Mouse (Mus musculus): ENCODE data around the gene Kbtbd12. TPM values are rescaled to one million over a fixed set of nuclear protein-coding genes. Genes with fewer than 3 reads are reported as not detected.

The Kbtbd12 gene
- 0.11 and 0.28 TPM in 2 replicates for polyA plus RNA-seq (2012; ENCODE audit: low replicate concordance)

DNA sequence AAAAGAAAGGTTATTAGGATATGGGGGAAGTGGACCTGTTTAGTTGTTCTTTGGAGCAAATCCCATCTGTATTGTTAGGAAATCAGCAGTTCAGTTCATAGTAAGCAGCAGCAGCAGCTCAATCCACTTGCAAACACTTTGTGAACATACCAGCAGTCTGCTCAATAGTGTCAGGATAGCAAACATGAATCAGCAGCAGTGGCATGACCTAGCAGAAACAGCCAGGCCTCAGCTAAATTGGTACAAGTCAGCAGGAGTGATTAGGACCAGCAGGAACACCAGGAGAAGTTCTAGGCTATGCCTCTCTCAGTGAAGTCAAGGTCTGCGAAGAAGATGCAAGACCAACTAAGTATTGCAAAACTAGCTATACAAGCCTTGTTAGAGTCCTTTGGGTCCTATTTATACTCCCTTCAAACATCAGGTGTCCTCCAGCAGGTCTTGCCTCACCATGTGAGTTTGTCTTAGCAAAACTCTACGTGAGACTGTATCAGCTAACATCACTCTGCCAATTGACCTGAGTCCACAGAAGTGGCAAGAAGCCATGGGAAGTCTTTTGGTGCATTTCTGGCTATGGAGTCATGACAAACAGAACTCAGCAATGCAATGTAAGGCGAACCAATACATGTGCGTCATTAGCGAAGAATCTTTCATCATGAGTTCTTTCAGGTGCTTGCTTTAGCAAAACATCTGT is at the start of gene Kbtbd12:
Kbtbd12 (minus strand) TSS at position 340 of the 691 bp plus-strand sequence.

GRCm38 (mm10) chr6:88518404-88519263 is 119.1 kb downstream of the Kbtbd12 start, which contains the start of gene Sec61a1:
Sec61a1 (minus strand) TSS chr6:88518905.

Other genes starting within 250 kb of the Kbtbd12 start
- gene Eefsec, start 191.4 kb downstream of the Kbtbd12 start, polyA plus RNA-seq (2012; ENCODE audit: low replicate concordance) = 16.4 and 19.6 TPM in 2 replicates
- 4.4 and 15.1 TPM in 2 replicates for gene Ruvbl1, start 172.5 kb downstream of the Kbtbd12 start, polyA plus RNA-seq (2012; ENCODE audit: low replicate concordance)
- gene Sec61a1, start 119.0 kb downstream of the Kbtbd12 start, polyA plus RNA-seq (2012; ENCODE audit: low replicate concordance) = 39.0 and 88.1 TPM in 2 replicates
- 6.2 and 19.7 TPM in 2 replicates for gene Mgll, start 86.5 kb upstream of the Kbtbd12 start, polyA plus RNA-seq (2012; ENCODE audit: low replicate concordance)
- 51.5 and 60.5 TPM in 2 replicates for gene Abtb1, start 204.0 kb upstream of the Kbtbd12 start, polyA plus RNA-seq (2012; ENCODE audit: low replicate concordance)
- gene Podxl2, start 237.1 kb upstream of the Kbtbd12 start, polyA plus RNA-seq (2012; ENCODE audit: low replicate concordance) = 0.86 and 1.3 TPM in 2 replicates